Comparison of ENCODE assay signal across 14 mouse cellular contexts in the genomic region with DNA sequence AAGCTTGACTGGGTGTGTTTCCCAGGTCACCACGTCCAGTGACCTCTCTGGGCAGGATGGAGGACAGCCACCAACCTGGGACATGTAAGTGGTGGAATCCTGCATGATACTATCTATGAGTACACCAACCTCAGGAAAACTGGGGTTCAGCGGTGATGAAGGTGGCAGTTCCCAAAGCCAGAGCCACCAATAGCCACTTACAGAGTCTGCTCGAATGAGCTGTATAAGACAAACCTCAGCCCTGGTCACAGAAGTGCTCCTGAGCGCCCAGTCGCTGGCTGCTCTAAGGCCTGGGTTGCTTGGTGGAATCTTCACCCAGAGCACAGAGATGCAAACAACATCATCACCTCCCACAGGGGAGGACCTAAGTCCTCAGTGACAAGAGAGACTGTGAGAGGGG.
DNase-seq lines count a peak whose midpoint lies in the region; ATAC-seq lines count a peak whose summit lies in the region.
"Had no signal": no experiment of that assay in that cellular context is flagged by ENCODE, and none has a peak within 500 bp of the region (broad histone marks: within the 10 kb centered on the region; RNA-seq: fewer than 3 reads in every experiment).

No protein-coding gene starts in this region.

- no peak overlapping the region for H3K4me3 ChIP-seq in heart, embryonic 12.5 days
- H3K4me3 ChIP-seq in kidney, embryonic 16.5 days (ENCODE audit: low read length): peak overlapping the region; percentile 43
- 0 out of 2 replicates have a peak overlapping the region, but pooled peaks have one; percentile 6 for H3K4me3 ChIP-seq in brown adipose tissue, adult 24 weeks (ENCODE audit: insufficient read depth, low read depth, low read length)
- H3K4me3 ChIP-seq in intestine, embryonic 16.5 days (ENCODE audit: low read length): peak overlapping the region; percentile 44
- H3K4me3 ChIP-seq: embryonic facial prominence, embryonic 12.5 days; forebrain, embryonic 10.5 days; liver, embryonic 13.5 days; midbrain, embryonic 15.5 days had no signal

- H3K9me3 ChIP-seq in heart, embryonic 12.5 days (replicated peaks): no peaks in the 10 kb centered on the region
- no peaks in the 10 kb centered on the region for H3K9me3 ChIP-seq in kidney, embryonic 16.5 days (ENCODE audit: low read length)
- H3K9me3 ChIP-seq in intestine, embryonic 16.5 days (ENCODE audit: control insufficient read depth, low read length): no peaks in the 10 kb centered on the region
- H3K9me3 ChIP-seq: embryonic facial prominence, embryonic 12.5 days; forebrain, embryonic 10.5 days; liver, embryonic 13.5 days; midbrain, embryonic 15.5 days had no signal

- no peaks in the 10 kb centered on the region for H3K36me3 ChIP-seq in heart, embryonic 12.5 days
- peaks cover 4% of the 10 kb centered on the region; the same call in 1 of the 2 replicates for H3K36me3 ChIP-seq in kidney, embryonic 16.5 days (ENCODE audit: insufficient read depth, low read length)
- H3K36me3 ChIP-seq in intestine, embryonic 16.5 days (ENCODE audit: control insufficient read depth, insufficient read depth, low read length): no peaks in the 10 kb centered on the region
- H3K36me3 ChIP-seq: embryonic facial prominence, embryonic 12.5 days; liver, embryonic 13.5 days; midbrain, embryonic 15.5 days had no signal

- no peak overlapping the region for H3K4me2 ChIP-seq in heart, embryonic 12.5 days
- H3K4me2 ChIP-seq in kidney, embryonic 16.5 days (replicated peaks; ENCODE audit: low read depth, low read length): peak overlapping the region; percentile 49
- peak overlapping the region; percentile 51 for H3K4me2 ChIP-seq in intestine, embryonic 16.5 days (ENCODE audit: low read depth, low read length)
- H3K4me2 ChIP-seq: embryonic facial prominence, embryonic 12.5 days; hindbrain, embryonic 14.5 days; liver, embryonic 13.5 days; midbrain, embryonic 15.5 days had no signal

- peak overlapping the region; percentile 76 for H3K27ac ChIP-seq in heart, embryonic 12.5 days (ENCODE audit: poor library complexity, severe bottlenecking)
- peak overlapping the region; percentile 84; the same call in 1 of the 2 replicates for H3K27ac ChIP-seq in kidney, embryonic 16.5 days (ENCODE audit: low read length)
- peak overlapping the region; percentile 53 for H3K27ac ChIP-seq in brown adipose tissue, adult 24 weeks (replicated peaks; ENCODE audit: low read depth, low read length)
- peak overlapping the region; percentile 5; the same call in 1 of the 2 replicates for H3K27ac ChIP-seq in intestine, embryonic 16.5 days (ENCODE audit: low read length)
- H3K27ac ChIP-seq: embryonic facial prominence, embryonic 12.5 days; forebrain, embryonic 10.5 days; hindbrain, embryonic 14.5 days; liver, embryonic 13.5 days; midbrain, embryonic 15.5 days had no signal

- peaks cover 69% of the 10 kb centered on the region for H3K4me1 ChIP-seq in heart, embryonic 12.5 days (replicated peaks)
- H3K4me1 ChIP-seq in kidney, embryonic 16.5 days (ENCODE audit: insufficient read depth, low read length): peaks cover 67% of the 10 kb centered on the region
- peaks cover 25% of the 10 kb centered on the region for H3K4me1 ChIP-seq in brown adipose tissue, adult 24 weeks (ENCODE audit: control insufficient read depth, insufficient read depth, insufficient read length, low read length)
- H3K4me1 ChIP-seq in intestine, embryonic 16.5 days (ENCODE audit: control insufficient read depth, insufficient read depth, low read length): peaks cover 63% of the 10 kb centered on the region

- no peak for ATAC-seq in heart, embryonic 12.5 days (ENCODE audit: insufficient number of reproducible peaks, low FRiP score)
- no peak for ATAC-seq in kidney, embryonic 16.5 days (ENCODE audit: low FRiP score, low TSS enrichment)
- ATAC-seq in intestine, embryonic 16.5 days: no peak
- no peak for ATAC-seq in megakaryocyte progenitor cell, adult 5-6 weeks (replicated peaks; ENCODE audit: poor library complexity)
- ATAC-seq: midbrain, embryonic 15.5 days had no signal

- DNase-seq in heart, adult 8-10 months (ENCODE audit: low spot score): no peak
- no peak for DNase-seq in kidney, postnatal 14 days
- DNase-seq in B cell, adult 2 months: no peak
- DNase-seq: cerebellum, adult 11 months; liver, embryonic 13.5 days had no signal

- peaks cover 60% of the 10 kb centered on the region for H3K27me3 ChIP-seq in heart, embryonic 12.5 days (replicated peaks)
- H3K27me3 ChIP-seq in kidney, embryonic 16.5 days (ENCODE audit: insufficient read depth, low read length): no peaks in the 10 kb centered on the region
- no peaks in the 10 kb centered on the region for H3K27me3 ChIP-seq in intestine, embryonic 16.5 days (replicated peaks; ENCODE audit: control insufficient read depth, insufficient read depth, low read length)
- H3K27me3 ChIP-seq: embryonic facial prominence, embryonic 12.5 days; midbrain, embryonic 15.5 days had no signal

- H3K9ac ChIP-seq in heart, embryonic 12.5 days: no peak overlapping the region
- peak overlapping the region; percentile 54; the same call in 1 of the 2 replicates for H3K9ac ChIP-seq in kidney, embryonic 16.5 days (replicated peaks; ENCODE audit: low read length)
- H3K9ac ChIP-seq in intestine, embryonic 16.5 days (ENCODE audit: low read depth, low read length): peak overlapping the region; percentile 70
- H3K9ac ChIP-seq: embryonic facial prominence, embryonic 12.5 days; hindbrain, embryonic 14.5 days; liver, embryonic 13.5 days; midbrain, embryonic 15.5 days had no signal

- WGBS in heart, embryonic 12.5 days: 60% methylated on average over 5 of the region's 5 CpGs
- 75% methylated on average over 5 of the region's 5 CpGs for WGBS in kidney, embryonic 16.5 days
- 69% methylated on average over 5 of the region's 5 CpGs for WGBS in intestine, embryonic 16.5 days

Comparison
In these comparisons a context has a peak if more than half of its experiments do, and no peak if none do; other contexts are left out.
1. H3K27ac ChIP-seq: peak in every context shown above with its lines; median percentile 84 in kidney, embryonic 16.5 days; 76 in heart, embryonic 12.5 days; 53 in brown adipose tissue, adult 24 weeks; 5 in intestine, embryonic 16.5 days.